Mouse (Mus musculus) liver, adult 2 months (tissue): Measurements from ENCODE around the gene Fzr1. TPM values are rescaled to one million over a fixed set of nuclear protein-coding genes. Genes with fewer than 3 reads are reported as not detected.

Source experiments
- DNase-seq: peaks from one replicate; pipeline ENCODE4 v3.0.0-alpha.2; 2011; ENCODE audit warnings: low read depth, low spot score; ENCODE audit errors: extremely low read depth
- H3K27ac ChIP-seq: fragments of 200-500 bp; replicated peaks from 2 replicates; pipeline ENCODE4 v1.5.1; 2012; ENCODE audit warnings: low read depth, mild to moderate bottlenecking, control low read depth, inconsistent platforms, low read length; ENCODE audit not compliant: insufficient read depth
- H3K27me3 ChIP-seq: fragments of 200-500 bp; 2 replicates; pipeline ENCODE4 v1.6.1; 2012; ENCODE audit warnings: mild to moderate bottlenecking, moderate library complexity, low read length, inconsistent platforms; ENCODE audit not compliant: control insufficient read depth, insufficient read depth
- H3K36me3 ChIP-seq: fragments of 200-500 bp; 2 replicates; pipeline ENCODE4 v1.6.1; 2012; ENCODE audit warnings: low read length, inconsistent platforms; ENCODE audit not compliant: control insufficient read depth, insufficient read depth
- H3K4me1 ChIP-seq: fragments of 200-500 bp; 2 replicates; pipeline ENCODE4 v1.6.1; 2011; ENCODE audit warnings: low read length; ENCODE audit not compliant: control insufficient read depth, insufficient read depth
- H3K4me3 ChIP-seq: fragments of 200-500 bp; 2 replicates; pipeline ENCODE4 v1.5.1; 2011; ENCODE audit warnings: low read depth, mild to moderate bottlenecking, control low read depth, low read length, moderate library complexity; ENCODE audit not compliant: insufficient read depth
- H3K79me2 ChIP-seq: fragments of 200-500 bp; 2 replicates; pipeline ENCODE4 v1.6.1; 2012; ENCODE audit warnings: inconsistent platforms, mild to moderate bottlenecking, low read length, moderate library complexity; ENCODE audit not compliant: control insufficient read depth, insufficient read depth
- H3K9ac ChIP-seq: fragments of 200-500 bp; 2 replicates; pipeline ENCODE4 v1.6.1; 2012; ENCODE audit warnings: low read depth, mild to moderate bottlenecking, control low read depth, inconsistent platforms, low read length
- CTCF ChIP-seq: fragments of 200-500 bp; IDR thresholded peaks from 2 replicates; pipeline ENCODE4 v1.5.1; 2011; ENCODE audit warnings: low read depth, low read length, control low read depth
- POLR2A ChIP-seq: fragments of 200-500 bp; IDR thresholded peaks from 2 replicates; pipeline ENCODE4 v1.6.1; 2011; ENCODE audit warnings: low read length, control low read depth; ENCODE audit not compliant: insufficient read depth; ENCODE audit errors: extremely low read depth
- WGBS: fragments of 180-500 bp; shearing (Covaris S2); methylation state at CpG from one replicate; pipeline ENCODE4 v1.1.7; 2018; 5-methylcytosine and 5-hydroxymethylcytosine counted together
- polyA plus RNA-seq: library from polyadenylated mRNA; depleted of rRNA; stranded (reverse); fragments of >200 nt; gene quantifications from 2 replicates; pipeline ENCODE4 v1.2.3, GENCODE M21; 2012
- total RNA-seq: library from RNA; depleted of rRNA; stranded (reverse); fragments of >200 nt; gene quantifications from 2 replicates; pipeline ENCODE4 v1.2.3, GENCODE M21; 2014

Fzr1 gene
- total and polyA plus RNA-seq, 2 experiments: 6.2 to 29.9 TPM

GRCm38 (mm10) chr10:81421797-81422100 lies 43.4 kb upstream of the Fzr1 start:
- peak; percentile 75 for DNase-seq
- Histone ChIP-seq H3K27me3 (no peaks in the 10 kb centered on the region), H3K79me2 (peaks cover 69% of the 10 kb centered on the region), H3K4me1 (peaks cover 65% of the 10 kb centered on the region), H3K27ac (peak overlapping the region; percentile 95), H3K9ac (peak overlapping the region; percentile 64), H3K4me3 (peak overlapping the region; percentile 16; the same call in 1 of the 2 replicates), H3K36me3 (no peaks in the 10 kb centered on the region)
- TF ChIP-seq POLR2A (no peak), CTCF (no peak)
- WGBS: 35% methylated on average over 5 of the region's 5 CpGs

- Histone ChIP-seq H3K9ac (peak overlapping the region; percentile 64), H3K36me3 (no peaks in the 10 kb centered on the region), H3K79me2 (peaks cover 72% of the 10 kb centered on the region), H3K4me3 (no peak overlapping the region), H3K27ac (peak overlapping the region; percentile 95), H3K27me3 (no peaks in the 10 kb centered on the region), H3K4me1 (peaks cover 69% of the 10 kb centered on the region)
- no peak for TF ChIP-seq CTCF
- TF ChIP-seq POLR2A: no peak
- 50% methylated on average over 4 of the region's 4 CpGs for WGBS
- DNase-seq: no peak
These were observed 42.9 kb upstream of the Fzr1 start for GRCm38 (mm10) chr10:81421041-81421796.

GRCm38 (mm10) chr10:81420191-81420767 lies 42.0 kb upstream of the Fzr1 start:
- Histone ChIP-seq H3K4me1 (peaks cover 73% of the 10 kb centered on the region), H3K36me3 (no peaks in the 10 kb centered on the region), H3K9ac (peak overlapping the region; percentile 19), H3K79me2 (peaks cover 72% of the 10 kb centered on the region), H3K27ac (peak overlapping the region; percentile 95), H3K27me3 (no peaks in the 10 kb centered on the region), H3K4me3 (peak overlapping the region; percentile 11; the same call in 1 of the 2 replicates)
- TF ChIP-seq POLR2A (no peak), CTCF (no peak)
- DNase-seq: no peak
- WGBS: 57% methylated on average over 40 of the region's 40 CpGs

GRCm38 (mm10) chr10:81419111-81419928 lies 41.0 kb upstream of the Fzr1 start:
- Histone ChIP-seq H3K27ac (peak overlapping the region; percentile 95), H3K4me3 (no peak overlapping the region), H3K36me3 (no peaks in the 10 kb centered on the region), H3K4me1 (peaks cover 78% of the 10 kb centered on the region), H3K27me3 (no peaks in the 10 kb centered on the region), H3K9ac (peak overlapping the region; percentile 54), H3K79me2 (peaks cover 68% of the 10 kb centered on the region)
- 56% methylated on average over 10 of the region's 10 CpGs for WGBS
- peak; percentile 71 for DNase-seq
- TF ChIP-seq POLR2A (no peak), CTCF (no peak)

- Histone ChIP-seq H3K79me2 (peaks cover 62% of the 10 kb centered on the region), H3K9ac (peak overlapping the region; percentile 54), H3K27ac (peak overlapping the region; percentile 95), H3K36me3 (no peaks in the 10 kb centered on the region), H3K4me3 (no peak overlapping the region), H3K4me1 (peaks cover 76% of the 10 kb centered on the region), H3K27me3 (no peaks in the 10 kb centered on the region)
- peak; percentile 44 for DNase-seq
- WGBS: 19% methylated on average over 11 of the region's 11 CpGs
- TF ChIP-seq POLR2A: no peak
- TF ChIP-seq CTCF: no peak
These were observed 40.1 kb upstream of the Fzr1 start for GRCm38 (mm10) chr10:81418216-81419070.
